Mouse (Mus musculus): ENCODE data around the gene Mcrip2.

DNA sequence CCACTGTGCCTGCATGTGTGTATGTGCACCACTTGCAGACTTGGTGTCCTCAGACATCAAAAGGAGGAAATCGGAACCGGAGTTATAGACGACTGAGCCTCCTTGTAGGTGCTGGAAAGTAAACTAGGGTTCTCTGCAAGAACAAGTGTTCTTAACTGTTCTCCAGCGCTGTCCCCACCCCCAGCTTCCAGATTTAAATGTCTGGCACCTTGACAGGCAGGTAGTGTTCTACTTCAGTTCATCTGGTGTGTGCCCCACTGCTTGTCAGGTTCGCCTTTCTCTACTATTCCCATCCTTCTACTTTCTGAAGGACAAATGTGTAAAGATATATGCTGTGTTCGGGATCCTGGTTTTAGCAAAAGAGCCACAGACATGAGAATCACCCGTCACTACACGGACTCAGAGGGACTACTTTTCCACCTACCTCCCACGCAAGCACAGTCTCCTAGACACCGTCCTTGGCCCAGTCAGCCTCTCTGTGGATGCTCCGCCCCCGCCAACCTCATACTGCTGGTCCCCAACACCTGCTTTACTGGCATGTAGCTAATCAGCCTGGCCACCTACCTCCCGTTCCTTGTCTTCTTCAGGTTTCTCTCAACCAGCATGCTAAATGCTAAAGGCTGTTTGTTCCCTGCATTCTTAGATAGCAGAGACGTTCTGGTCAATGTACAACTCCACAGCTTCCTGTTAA is 44.8 kb upstream of the Mcrip2 start:
- no peak for TF ChIP-seq EP300 (IDR thresholded peaks at IDR 0.05; ENCODE audit: low read depth)
- no peak for TF ChIP-seq CTCF (IDR thresholded peaks at IDR 0.05; ENCODE audit: low read depth)
